Mouse (Mus musculus) layer of hippocampus, adult 11-12 months (tissue): ENCODE results near the gene Cpne6.

ENCODE experiments used
- DNase-seq: peaks from one replicate; pipeline ENCODE4 v3.0.0; 2022; ENCODE audit warnings: low spot score

Gene Cpne6

GRCm38 (mm10) chr14:55554635-55555034, 44.4 kb downstream of the Cpne6 start:
- DNase-seq, result no peak

- no peak for DNase-seq
These were observed 45.5 kb downstream of the Cpne6 start for GRCm38 (mm10) chr14:55555788-55556187.

- DNase-seq, result peak; percentile 81
These were observed 46.8 kb downstream of the Cpne6 start for GRCm38 (mm10) chr14:55557003-55557402.

- no peak for DNase-seq
These were observed 47.3 kb downstream of the Cpne6 start for GRCm38 (mm10) chr14:55557587-55557986.

GRCm38 (mm10) chr14:55558740-55559448, 48.6 kb downstream of the Cpne6 start:
- no peak for DNase-seq

- DNase-seq, result peak; percentile 91
These were observed 49.6 kb downstream of the Cpne6 start, which contains the start of gene Dcaf11 for GRCm38 (mm10) chr14:55559799-55560201. Gene Dcaf11, plus strand, starts transcription at chr14:55560006.

GRCm38 (mm10) chr14:55560202-55561073, 50.2 kb downstream of the Cpne6 start, which contains the start of gene A730061H03Rik:
Gene A730061H03Rik, minus strand, starts transcription at chr14:55560406.
- peak; percentile 99 for DNase-seq

GRCm38 (mm10) chr14:55561860-55562259, 51.6 kb downstream of the Cpne6 start:
- DNase-seq, result no peak

- DNase-seq, result no peak
These were observed 53.0 kb downstream of the Cpne6 start for GRCm38 (mm10) chr14:55563249-55563648.

- no peak for DNase-seq
These were observed 55.5 kb downstream of the Cpne6 start for GRCm38 (mm10) chr14:55565748-55566147.
